In the genomic region with DNA sequence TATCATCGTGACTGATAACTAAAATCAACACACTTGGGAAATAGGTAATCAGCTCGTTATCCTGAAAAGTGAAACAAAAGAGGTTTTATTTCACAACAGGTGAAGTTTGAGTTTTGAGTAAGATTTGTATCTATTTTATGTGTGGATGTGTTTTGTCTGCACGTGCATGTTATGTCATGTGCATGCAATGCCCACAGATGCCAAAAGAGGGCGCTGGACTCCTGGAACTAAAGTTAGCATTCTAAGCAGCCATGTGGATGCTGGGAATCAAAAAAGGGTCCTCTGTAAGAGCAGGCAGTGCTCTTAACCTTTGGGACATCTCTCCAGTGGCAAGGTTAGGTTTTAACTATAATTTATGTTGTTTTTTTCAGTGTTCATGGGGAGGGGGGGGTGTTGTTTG, we compare ENCODE assay signal across 15 mouse cellular contexts. TPM values are rescaled to one million over a fixed set of nuclear protein-coding genes. Genes with fewer than 3 reads are reported as not detected.
DNase-seq lines count a peak whose midpoint lies in the region; ATAC-seq and TF ChIP-seq lines count a peak whose summit lies in the region.
"Had no signal": no experiment of that assay in that cellular context is flagged by ENCODE, and none has a peak within 500 bp of the region (broad histone marks: within the 10 kb centered on the region; RNA-seq: fewer than 3 reads in every experiment).

No protein-coding gene starts in this region.

- no peak overlapping the region for H3K27ac ChIP-seq in layer of hippocampus, adult 2 months
- H3K27ac ChIP-seq: forebrain, embryonic 10.5 days; midbrain, embryonic 12.5 days had no signal

- no peak for DNase-seq in layer of hippocampus, adult 2 months (ENCODE audit: low spot score in 2 of 2)
- no peak for DNase-seq in layer of hippocampus, postnatal 10 days (ENCODE audit: low spot score in 2 of 2)
- DNase-seq in thymus, postnatal 4 days, result peak; percentile 40
- DNase-seq in thymus, postnatal 36 days, result no peak
- peak; percentile 58 for DNase-seq in R1 (ENCODE audit: low read depth, low spot score)
- peak; percentile 39 for DNase-seq in testis, postnatal 14 days (ENCODE audit: low spot score)
- DNase-seq in frontal cortex, postnatal 10 days (ENCODE audit: low spot score in 2 of 2), result no peak
- DNase-seq: cerebellum, adult 9-10 months; heart, postnatal 4 days; kidney, postnatal 36 days; right cerebral cortex, postnatal 25 days; thymus, postnatal 25 days had no signal

- no peak overlapping the region for H3K4me3 ChIP-seq in layer of hippocampus, adult 2 months
- H3K4me3 ChIP-seq: forebrain, embryonic 10.5 days; midbrain, embryonic 12.5 days had no signal

- no peak for ATAC-seq in erythroblast, adult 5-6 weeks (replicated peaks; ENCODE audit: low FRiP score, poor library complexity, severe bottlenecking)

- TF ChIP-seq CTCF in layer of hippocampus, adult 2 months (conservative IDR thresholded peaks at IDR 0.05), result peak; percentile 56

RNA-seq across cellular contexts. Expression of a gene that starts 26.0 kb away (rescaled TPM):
- total RNA-seq in layer of hippocampus, adult 2 months (2021), result under 1 TPM; 0.13 to 0.25 TPM
- 1 to 10 TPM in 1 of 2 experiments, under 1 TPM in 1; 0.96 to 1.3 TPM for total RNA-seq in layer of hippocampus, postnatal 10 days (2021)
- total RNA-seq in erythroblast, adult 5-6 weeks (2015; ENCODE audit: low replicate concordance), result not detected in 2 replicates
- not detected in 2 replicates for total RNA-seq in erythroblast, adult 5-6 weeks (2017; ENCODE audit: low replicate concordance)

RNA-seq across cellular contexts. Expression of a gene that starts 53.3 kb away (rescaled TPM):
- total RNA-seq in layer of hippocampus, adult 2 months (2021), result 100 to 1,000 TPM; 116 to 121 TPM
- 100 to 1,000 TPM; 108 to 118 TPM for total RNA-seq in layer of hippocampus, postnatal 10 days (2021)
- not detected in 2 replicates for total RNA-seq in erythroblast, adult 5-6 weeks (2015; ENCODE audit: low replicate concordance)
- total RNA-seq in erythroblast, adult 5-6 weeks (2017; ENCODE audit: low replicate concordance), result not detected in 2 replicates

Comparison
In these comparisons a context has a peak if more than half of its experiments do, and no peak if none do; other contexts are left out.
1. DNase-seq: peak in thymus, postnatal 4 days (single experiment), R1 (single experiment) and testis, postnatal 14 days (single experiment); none in layer of hippocampus, adult 2 months (0 of 2), layer of hippocampus, postnatal 10 days (0 of 2), thymus, postnatal 36 days (0 of 2) and frontal cortex, postnatal 10 days (0 of 2).
2. RNA of a gene that starts 53.3 kb away (total RNA-seq): 116 to 121 TPM in layer of hippocampus, adult 2 months and 108 to 118 TPM in layer of hippocampus, postnatal 10 days; not detected in erythroblast, adult 5-6 weeks; every median in the first group is over 100 times any median in the second.